Mouse (Mus musculus) MEL (cell line): ENCODE results near the gene Mslnl. TPM values are rescaled to one million over a fixed set of nuclear protein-coding genes. Genes with fewer than 3 reads are reported as not detected.
A peak's percentile ranks its signal among the peaks of the same experiment; 100 is the strongest.

Experiments used
- DNase-seq: peaks from one replicate; pipeline ENCODE4 v3.0.0; 2011; ENCODE audit warnings: low read depth, low spot score
- H3K27ac ChIP-seq: 2 replicates; pipeline ENCODE4 v1.5.1; 2012; ENCODE audit warnings: low read depth, mild to moderate bottlenecking, control low read depth, low read length, moderate library complexity; ENCODE audit not compliant: control insufficient read depth
- H3K27me3 ChIP-seq, 2 experiments: fragments of 150-350 bp in 1 of 2; sonication (generic) in 1 of 2; 2 replicates each; pipeline ENCODE4 v1.6.1; 2012; ENCODE audit warnings: low read length in 2 of 2, mild to moderate bottlenecking in 2 of 2, improper control_type of control experiment in 1 of 2, moderate library complexity in 1 of 2; ENCODE audit not compliant: insufficient read depth in 2 of 2, control insufficient read depth in 1 of 2
- H3K36me3 ChIP-seq, 2 experiments: 2 replicates each; pipeline ENCODE4 v1.6.1; 2012 to 2014; ENCODE audit warnings: low read length in 2 of 2, improper control_type of control experiment in 1 of 2, inconsistent platforms in 1 of 2, mild to moderate bottlenecking in 1 of 2; ENCODE audit not compliant: insufficient read depth in 2 of 2, control insufficient read depth in 1 of 2
- H3K4me1 ChIP-seq, 2 experiments: fragments of 150-350 bp in 1 of 2; sonication (generic) in 1 of 2; 2 replicates each; pipeline ENCODE4 v1.6.1; 2012; ENCODE audit warnings: low read length in 2 of 2, improper control_type of control experiment in 1 of 2, mild to moderate bottlenecking in 1 of 2; ENCODE audit not compliant: insufficient read depth in 2 of 2, control insufficient read depth in 1 of 2
- H3K4me3 ChIP-seq, 2 experiments: fragments of 150-350 bp in 1 of 2; sonication (generic) in 1 of 2; 2 replicates each; pipeline ENCODE4 v1.5.1; 2012; ENCODE audit warnings: low read depth in 2 of 2, low read length in 2 of 2, mild to moderate bottlenecking in 2 of 2, moderate library complexity in 2 of 2, control low read depth in 1 of 2, improper control_type of control experiment in 1 of 2; ENCODE audit not compliant: control insufficient read depth in 1 of 2, insufficient read depth in 1 of 2
- H3K79me2 ChIP-seq: 2 replicates; pipeline ENCODE4 v1.6.1; 2012; ENCODE audit warnings: mild to moderate bottlenecking, low read length, moderate library complexity; ENCODE audit not compliant: control insufficient read depth, poor library complexity, insufficient read depth
- H3K9ac ChIP-seq: 2 replicates; pipeline ENCODE4 v1.6.1; 2012; ENCODE audit warnings: low read depth, mild to moderate bottlenecking, control low read depth, low read length, moderate library complexity; ENCODE audit not compliant: control insufficient read depth, poor library complexity, severe bottlenecking
- H3K9me3 ChIP-seq: fragments of 150-350 bp; sonication (generic); replicated peaks from 2 replicates; pipeline ENCODE4 v1.6.1; 2012; ENCODE audit warnings: mild to moderate bottlenecking, low read length, improper control_type of control experiment, moderate library complexity; ENCODE audit not compliant: insufficient read depth
- GATA1 ChIP-seq: IDR thresholded peaks from 2 replicates; pipeline ENCODE4 v1.6.1; 2011; ENCODE audit warnings: low read depth, low read length, improper control_type of control experiment
- KAT2A ChIP-seq: conservative IDR thresholded peaks from 2 replicates; pipeline ENCODE4 v1.6.1; 2012; ENCODE audit warnings: low read depth, low read length, improper control_type of control experiment, inconsistent platforms
- MEF2A ChIP-seq: IDR thresholded peaks from 2 replicates; pipeline ENCODE4 v1.6.1; 2014; ENCODE audit warnings: low read depth, mild to moderate bottlenecking, inconsistent platforms, low read length, improper control_type of control experiment; ENCODE audit not compliant: poor library complexity, insufficient replicate concordance, severe bottlenecking; ENCODE audit errors: extremely low read depth
- MYB ChIP-seq: IDR thresholded peaks from 2 replicates; pipeline ENCODE4 v1.6.1; 2011; ENCODE audit warnings: mild to moderate bottlenecking, low read depth, low read length, improper control_type of control experiment
- NELFE ChIP-seq: IDR thresholded peaks from 2 replicates; pipeline ENCODE4 v1.6.1; 2011; ENCODE audit warnings: low read depth, low read length, improper control_type of control experiment
- NRF1 ChIP-seq: IDR thresholded peaks from 2 replicates; pipeline ENCODE4 v1.6.1; 2014; ENCODE audit warnings: low read depth, mild to moderate bottlenecking, inconsistent platforms, low read length, improper control_type of control experiment, moderate library complexity; ENCODE audit not compliant: poor library complexity, insufficient read depth, severe bottlenecking
- POLR2A ChIP-seq, 2 experiments: IDR thresholded peaks; 2 replicates each; pipeline ENCODE4 v1.6.1; 2011 to 2012; ENCODE audit warnings: low read length in 2 of 2, mild to moderate bottlenecking in 2 of 2, control low read depth in 1 of 2, improper control_type of control experiment in 1 of 2, low read depth in 1 of 2, moderate library complexity in 1 of 2; ENCODE audit not compliant: control insufficient read depth in 1 of 2, insufficient read depth in 1 of 2, poor library complexity in 1 of 2
- POLR2AphosphoS5 ChIP-seq: IDR thresholded peaks from 2 replicates; pipeline ENCODE4 v1.6.1; 2012; ENCODE audit warnings: low read depth, borderline replicate concordance, mild to moderate bottlenecking, inconsistent platforms, low read length, moderate library complexity, mixed read lengths
- SMC3 ChIP-seq: IDR thresholded peaks from 2 replicates; pipeline ENCODE4 v1.6.1; 2011; ENCODE audit warnings: low read depth, low read length, improper control_type of control experiment
- TBP ChIP-seq: IDR thresholded peaks from 2 replicates; pipeline ENCODE4 v1.8.0; 2011; ENCODE audit warnings: low read depth, low read length, improper control_type of control experiment
- USF2 ChIP-seq, 2 experiments: IDR thresholded peaks; 2 replicates each; pipeline ENCODE4 v1.6.1; 2011 to 2012; ENCODE audit warnings: improper control_type of control experiment in 2 of 2, low read length in 2 of 2, borderline replicate concordance in 1 of 2, inconsistent platforms in 1 of 2, low read depth in 1 of 2, mild to moderate bottlenecking in 1 of 2; ENCODE audit not compliant: insufficient read depth in 1 of 2
- ZKSCAN1 ChIP-seq: IDR thresholded peaks from 2 replicates; pipeline ENCODE4 v1.6.1; 2012; ENCODE audit warnings: low read depth, mild to moderate bottlenecking, inconsistent platforms, low read length, improper control_type of control experiment, moderate library complexity
- ZMIZ1 ChIP-seq: IDR thresholded peaks from 2 replicates; pipeline ENCODE4 v1.6.1; 2012; ENCODE audit warnings: low read depth, mild to moderate bottlenecking, inconsistent platforms, low read length, improper control_type of control experiment, moderate library complexity
- polyA plus RNA-seq, 2 experiments: library from polyadenylated mRNA; stranded (reverse) in 1 of 2; unstranded in 1 of 2; fragments of >175 nt in 1 of 2; fragments of >200 nt in 1 of 2; gene quantifications; 2 replicates each; pipeline versions ENCODE4 v1.2.1 to v1.2.4; 2012; ENCODE audit warnings: low replicate concordance in 2 of 2, low read depth in 1 of 2; ENCODE audit not compliant: insufficient read length in 2 of 2, insufficient read depth in 1 of 2, missing spikeins in 1 of 2
- total RNA-seq: library from RNA; depleted of rRNA; stranded (reverse); fragments of 300-350 nt; gene quantifications from 2 replicates; pipeline ENCODE4 v1.2.3, GENCODE M21; 2012

Mslnl gene
- total and polyA plus RNA-seq, 3 experiments = 0.08 TPM; not detected in 1

DNA sequence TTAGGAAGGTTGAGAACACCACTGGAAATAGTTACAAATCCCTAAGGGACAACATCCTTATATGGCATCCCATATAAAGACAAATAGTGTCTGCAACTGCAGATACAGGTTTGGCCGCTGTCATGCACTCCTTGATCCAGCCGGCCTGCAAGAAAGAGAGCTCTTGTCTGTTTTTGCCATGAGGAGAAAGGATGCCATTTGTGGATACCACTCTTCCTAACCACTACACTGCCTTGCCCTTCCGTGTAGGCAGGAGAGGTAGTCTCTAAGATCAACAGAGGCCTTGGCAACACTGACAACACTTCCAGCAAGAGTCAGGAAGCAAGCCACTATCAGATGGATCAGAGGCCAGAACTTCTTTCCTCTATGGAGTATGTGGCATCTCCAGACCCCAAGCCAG is 50.4 kb downstream of the Mslnl start, which contains the start of gene Ccdc78:
Gene Ccdc78, plus strand, starts transcription at position 301 of the 400 bp plus-strand sequence.
- H3K36me3 ChIP-seq = peaks cover 2 to 5% of the 10 kb centered on the region in 2 experiments; a peak in 3 of 4 replicates
- peaks cover 0 to 6% of the 10 kb centered on the region in 2 experiments; a peak in 2 of 4 replicates for H3K4me1 ChIP-seq
- TF ChIP-seq SMC3 (no peak), POLR2A (IDR thresholded peaks at IDR 0.05; ENCODE audit: control insufficient read depth in 1 of 2, insufficient read depth in 1 of 2, low read depth in 1 of 2, low read length in 2 of 2, poor library complexity in 1 of 2) (peak in 1 of 2 experiments; percentile 37; a peak in 1 of 4 replicates)

DNA sequence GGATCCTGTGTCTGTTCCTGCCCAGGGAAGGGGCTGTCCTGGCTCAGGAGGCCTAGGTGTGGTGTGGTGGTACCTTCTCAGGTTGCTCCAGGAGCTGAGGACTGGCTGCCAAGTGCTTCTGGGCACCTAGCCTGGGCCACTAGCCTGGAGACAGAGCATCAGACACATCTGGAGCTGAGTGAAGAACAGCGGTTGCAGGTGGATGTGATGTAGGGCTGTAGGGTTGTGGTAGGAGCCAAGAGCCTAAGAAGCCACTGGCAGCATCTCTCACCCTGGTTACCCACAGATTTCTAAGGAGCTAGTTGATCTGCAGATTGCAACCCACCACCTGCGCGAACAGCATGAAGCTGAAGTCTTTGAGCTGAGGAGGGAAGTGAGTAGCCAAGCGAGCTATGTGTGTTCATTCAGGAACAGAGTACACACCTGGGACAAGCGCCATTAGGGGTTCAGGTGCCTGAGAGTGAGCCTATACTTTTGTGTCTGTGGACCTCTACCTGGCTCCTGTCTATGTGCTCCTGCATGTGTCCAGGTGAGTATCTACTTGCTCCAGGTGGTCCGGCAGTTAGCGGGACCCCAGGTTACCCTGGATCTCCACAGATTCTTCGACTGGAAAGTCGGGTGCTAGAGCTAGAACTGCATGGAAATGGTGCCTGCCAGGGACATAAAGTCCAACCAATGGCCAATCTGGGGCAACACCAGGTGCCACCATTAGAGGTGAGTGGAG is 51.1 kb downstream of the Mslnl start:
- no peak overlapping the region for H3K4me3 ChIP-seq
- H3K79me2 ChIP-seq = peaks cover 3% of the 10 kb centered on the region
- no peak for DNase-seq
- no peak overlapping the region for H3K9ac ChIP-seq
- H3K4me1 ChIP-seq = peaks cover 0 to 6% of the 10 kb centered on the region in 2 experiments; a peak in 2 of 4 replicates
- H3K27ac ChIP-seq = no peak overlapping the region
- no peaks in the 10 kb centered on the region for H3K27me3 ChIP-seq
- peaks cover 2 to 5% of the 10 kb centered on the region in 2 experiments; a peak in 3 of 4 replicates for H3K36me3 ChIP-seq
- H3K9me3 ChIP-seq = no peaks in the 10 kb centered on the region
- no peak for TF ChIP-seq TBP
- no peak for TF ChIP-seq MEF2A
- TF ChIP-seq NRF1 = no peak
- TF ChIP-seq ZKSCAN1 = no peak
- 0 out of 4 replicates have a peak, but pooled peaks of 1 of the 2 experiments have one; percentile 11 for TF ChIP-seq POLR2A (IDR thresholded peaks at IDR 0.05; ENCODE audit: control insufficient read depth in 1 of 2, insufficient read depth in 1 of 2, low read depth in 1 of 2, low read length in 2 of 2, poor library complexity in 1 of 2)
- no peak for TF ChIP-seq USF2 (IDR thresholded peaks at IDR 0.05; ENCODE audit: borderline replicate concordance in 1 of 2, insufficient read depth in 1 of 2, low read depth in 1 of 2, low read length in 2 of 2)
- no peak for TF ChIP-seq GATA1
- no peak for TF ChIP-seq KAT2A
- TF ChIP-seq, all 39 proteins: peak for 1

More for the DNA sequence above, 50.4 kb downstream of the Mslnl start, which contains the start of gene Ccdc78:
- no peaks in the 10 kb centered on the region for H3K9me3 ChIP-seq
- DNase-seq = no peak
- H3K4me3 ChIP-seq = peak within 1 kb of the TSS; percentile 66 to 91
- no peaks in the 10 kb centered on the region for H3K27me3 ChIP-seq
- H3K79me2 ChIP-seq = peaks cover 1% of the 10 kb centered on the region
- H3K9ac ChIP-seq = peak within 1 kb of the TSS; percentile 60
- peak within 1 kb of the TSS; percentile 58 for H3K27ac ChIP-seq

DNA sequence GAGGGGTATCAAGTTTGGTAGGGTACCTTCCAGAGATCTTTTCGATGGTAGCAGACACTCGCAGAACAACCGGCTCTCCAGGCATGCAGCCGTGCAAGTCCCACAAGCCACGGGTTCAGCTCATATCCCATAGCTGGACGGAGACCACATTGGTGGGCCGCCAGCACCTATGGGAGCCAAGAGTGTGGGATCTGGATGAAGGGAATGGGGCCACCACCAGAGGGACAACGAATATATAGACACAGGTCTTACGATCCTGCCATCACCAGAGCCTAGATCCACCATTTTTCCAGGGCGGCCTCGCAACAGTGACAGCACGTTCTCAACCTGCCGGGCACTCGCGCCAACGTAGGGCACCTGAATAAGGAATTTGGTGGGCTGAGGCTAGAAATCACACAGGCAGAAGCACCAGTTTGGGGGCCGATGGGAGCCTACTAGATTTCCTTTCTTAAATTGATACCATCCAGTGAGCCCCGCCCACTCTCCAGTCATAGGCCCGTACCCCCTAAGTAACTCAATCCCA is 55.5 kb downstream of the Mslnl start:
- no peak for TF ChIP-seq MYB
- peak; percentile 13; the same call in 1 of the 2 replicates for TF ChIP-seq ZMIZ1
- no peak for TF ChIP-seq POLR2AphosphoS5
- TF ChIP-seq NELFE = no peak
- Histone ChIP-seq H3K79me2 (peaks cover 16% of the 10 kb centered on the region), H3K4me1 (peaks cover 0 to 24% of the 10 kb centered on the region in 2 experiments; a peak in 2 of 4 replicates)

More for the DNA sequence above, 55.5 kb downstream of the Mslnl start:
- H3K9me3 ChIP-seq = no peaks in the 10 kb centered on the region
- no peaks in the 10 kb centered on the region for H3K27me3 ChIP-seq
- peak overlapping the region; percentile 97 for H3K27ac ChIP-seq
- DNase-seq = no peak
- H3K9ac ChIP-seq = peak overlapping the region; percentile 87
- H3K36me3 ChIP-seq = peaks cover 0 to 5% of the 10 kb centered on the region in 2 experiments; a peak in 1 of 4 replicates
- peak overlapping the region; percentile 67 to 84 for H3K4me3 ChIP-seq
